Mouse (Mus musculus) retina, embryonic 14.5 days (tissue): ENCODE measurements around the gene Lamb3.

Experiments
- DNase-seq: peaks from one replicate; pipeline ENCODE4 v3.0.0-alpha.2; 2015; ENCODE audit warnings: low spot score

Gene Lamb3

DNA sequence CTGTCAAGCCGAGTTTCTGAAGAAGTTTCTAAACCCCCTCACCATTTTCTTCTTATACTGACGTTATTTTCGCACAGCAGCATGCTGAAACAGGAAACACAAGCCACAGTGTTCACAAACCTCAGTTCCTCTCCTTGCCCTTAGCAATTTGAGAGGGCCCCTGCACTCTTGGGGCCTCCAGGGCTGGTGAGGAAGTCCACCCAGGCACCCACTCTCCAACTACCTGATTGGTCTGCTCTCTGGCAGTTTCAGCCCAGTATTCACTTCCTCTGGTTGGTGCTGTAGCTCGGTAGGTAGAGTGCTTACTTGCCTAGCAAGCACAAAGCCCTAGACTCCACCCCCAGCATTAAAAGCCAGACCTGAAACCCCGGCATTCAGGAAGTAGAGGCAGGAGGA, 6.1 kb upstream of the Lamb3 start, which contains the start of gene Traf3ip3:
TSS of gene Traf3ip3 (minus strand) at position 321 of the 396 bp plus-strand sequence.
- no peak for DNase-seq

DNA sequence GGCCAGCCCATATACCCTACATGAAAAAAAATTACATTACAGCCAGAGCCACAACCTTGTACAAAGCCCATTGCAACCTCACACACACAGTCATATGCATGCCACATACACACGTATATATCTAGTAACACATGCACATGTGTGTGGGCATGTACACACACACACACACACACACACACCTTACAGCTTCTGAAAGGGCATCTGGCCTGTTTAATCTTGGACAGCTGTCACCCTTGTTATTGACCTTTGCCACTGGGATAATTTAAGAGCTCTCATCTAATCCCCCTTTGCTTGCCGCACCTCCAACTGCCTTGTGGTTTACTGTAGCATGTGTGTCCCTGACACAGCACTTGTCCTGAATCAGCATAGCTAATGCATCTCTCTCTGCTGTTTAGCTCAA, 3.7 kb upstream of the Lamb3 start:
- no peak for DNase-seq

DNA sequence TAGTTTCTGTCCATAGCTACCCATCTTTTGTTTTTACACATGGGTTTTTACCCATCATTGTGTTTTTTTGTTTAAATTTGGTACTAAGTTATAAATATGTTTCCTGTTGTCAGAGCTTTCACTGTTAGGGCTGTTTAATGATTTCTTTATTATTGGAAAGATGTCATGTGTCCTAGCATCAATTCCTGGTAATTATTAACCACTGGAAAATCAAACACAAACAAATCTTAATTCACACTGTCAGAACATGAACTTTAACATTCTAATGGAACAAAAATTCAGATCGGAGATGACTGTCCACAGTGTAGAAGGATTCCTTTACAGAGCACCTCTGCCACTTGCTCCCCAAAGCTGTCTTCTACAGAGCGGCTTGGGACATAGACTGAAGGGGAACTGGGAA, 2.1 kb upstream of the Lamb3 start:
- no peak for DNase-seq

DNA sequence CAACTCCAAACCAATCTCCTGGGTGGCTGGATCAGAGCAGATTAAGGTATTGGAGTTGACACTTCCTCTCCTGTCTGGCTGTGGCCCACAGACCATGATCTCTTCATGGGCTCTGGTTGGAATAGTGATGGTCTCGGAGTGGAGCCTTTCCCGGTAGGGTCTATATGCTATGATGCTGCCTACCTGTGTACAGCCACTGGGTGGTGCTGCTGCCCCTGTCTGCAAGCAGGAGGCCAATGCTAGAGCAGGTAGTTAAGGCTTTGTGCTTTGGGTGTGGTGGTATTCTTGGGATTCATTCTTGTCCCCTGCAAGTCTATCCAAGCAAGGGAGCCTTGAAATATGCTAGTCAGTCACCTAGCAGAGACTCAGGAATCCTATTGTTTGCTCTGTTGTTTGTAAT, 679 bp downstream of the Lamb3 start:
- DNase-seq = peak; percentile 22

DNA sequence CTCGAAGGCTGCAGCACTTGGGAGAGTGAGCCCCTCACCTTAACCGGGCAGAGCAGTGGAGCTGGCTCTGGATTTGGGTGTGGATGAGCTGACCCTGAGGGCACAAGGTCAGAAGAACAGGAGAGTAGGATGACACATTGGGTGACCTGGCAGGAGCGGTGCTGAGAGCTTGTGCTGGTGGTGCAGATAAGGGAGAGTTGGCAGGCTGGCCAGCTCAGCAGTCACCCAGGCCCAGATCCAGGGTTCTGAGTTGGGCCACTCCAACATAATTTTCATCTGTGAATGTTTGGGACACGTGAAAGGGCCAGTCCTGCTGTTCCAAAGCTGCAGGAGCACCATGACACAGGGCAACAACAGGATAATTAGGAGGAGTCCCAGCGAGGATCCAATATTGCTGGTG, 3.9 kb downstream of the Lamb3 start:
- no peak for DNase-seq

DNA sequence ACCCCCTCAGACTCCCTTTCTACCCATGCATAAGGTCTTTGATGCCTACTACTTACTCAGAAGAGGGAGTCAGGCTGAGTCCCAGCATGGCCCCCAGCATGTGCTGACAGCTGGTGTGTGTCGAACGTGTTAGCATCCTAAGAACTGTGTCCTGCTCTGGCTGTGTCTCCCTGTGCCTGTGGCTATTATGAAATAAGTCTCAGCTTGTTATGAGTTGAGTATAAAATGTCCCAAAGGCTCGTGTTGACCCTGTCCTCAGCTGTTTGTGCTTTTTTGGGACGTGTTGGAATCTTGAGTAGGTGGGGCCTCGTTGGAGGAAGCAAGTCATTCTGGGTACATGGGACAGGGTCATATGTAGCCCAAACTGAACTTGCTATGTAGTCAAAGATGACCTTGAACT, 6.6 kb downstream of the Lamb3 start:
- DNase-seq = no peak

DNA sequence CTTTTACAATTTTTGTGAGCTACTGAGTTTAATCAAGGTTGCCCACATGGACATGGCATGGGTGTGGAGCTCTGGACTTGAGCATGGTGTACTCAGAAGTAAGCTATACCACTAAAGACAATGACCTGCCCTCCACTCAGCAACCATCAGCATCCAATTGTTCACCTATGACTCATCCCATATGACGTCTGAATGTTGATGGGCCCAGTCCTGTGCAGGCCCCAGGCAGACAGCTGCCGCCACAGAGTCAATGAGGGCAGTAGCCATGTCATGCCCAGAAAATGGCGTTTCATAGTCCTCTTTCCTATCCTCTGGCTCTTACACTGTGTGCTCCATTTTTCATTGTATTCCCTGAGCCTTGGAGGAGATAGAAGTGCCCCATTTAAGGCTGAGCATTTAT, 8.5 kb downstream of the Lamb3 start:
- DNase-seq = no peak

DNA sequence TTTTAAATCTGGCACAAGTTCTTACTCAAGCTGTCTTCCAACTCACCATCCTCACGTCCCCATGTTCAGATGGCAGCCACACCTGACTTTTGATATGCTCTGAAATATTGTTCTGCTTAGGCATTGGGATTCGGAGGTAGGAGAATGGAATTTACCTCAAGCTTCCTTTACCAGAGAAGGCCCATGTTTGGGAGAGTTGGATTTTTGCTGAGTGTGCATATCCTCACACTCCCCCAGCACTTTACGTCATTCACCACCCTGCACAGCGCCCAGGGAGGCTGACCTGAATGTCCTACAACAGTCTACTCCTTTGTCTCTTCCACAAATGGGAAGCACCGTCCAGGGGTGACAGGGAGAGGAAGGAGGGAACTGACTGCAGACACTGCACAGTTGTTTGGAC, 12.9 kb downstream of the Lamb3 start:
- DNase-seq = no peak

DNA sequence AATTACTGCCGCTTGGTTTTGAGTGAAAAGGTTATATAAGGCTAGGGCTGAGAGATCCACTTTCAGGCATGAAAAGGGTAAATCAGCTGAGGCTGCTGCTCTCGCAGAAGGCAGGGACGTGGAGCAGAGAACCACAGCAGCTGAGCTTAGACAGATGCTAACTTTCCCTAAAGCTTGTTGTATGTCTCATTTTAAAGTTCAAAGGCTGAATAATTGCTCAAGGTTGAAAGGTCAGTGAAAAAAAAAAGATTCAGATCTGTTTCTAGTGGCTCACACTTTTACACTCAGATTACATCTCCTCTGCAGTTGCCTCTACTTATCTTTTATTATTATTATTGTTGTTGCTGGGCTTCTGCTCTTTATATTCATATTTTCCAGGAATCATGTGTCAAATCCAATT, 18.0 kb downstream of the Lamb3 start:
- no peak for DNase-seq

DNA sequence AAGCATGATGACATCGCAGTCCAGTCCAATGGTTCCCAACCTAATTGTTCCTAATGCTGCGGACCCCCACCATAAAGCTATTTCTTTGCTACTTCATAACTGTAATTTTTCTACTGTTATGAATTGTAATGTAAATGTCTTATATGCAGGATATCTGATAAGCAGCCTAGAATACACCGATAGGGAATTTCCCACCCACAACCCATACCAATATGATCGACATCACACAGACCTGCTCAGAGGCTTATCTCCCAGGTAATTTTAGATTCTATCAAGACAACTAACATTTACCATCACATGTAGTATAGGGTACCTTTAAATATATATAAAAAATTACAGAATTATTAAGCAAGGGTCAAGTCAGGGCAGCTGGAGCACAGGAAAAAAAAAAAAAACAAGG, 18.6 kb downstream of the Lamb3 start:
- no peak for DNase-seq

DNA sequence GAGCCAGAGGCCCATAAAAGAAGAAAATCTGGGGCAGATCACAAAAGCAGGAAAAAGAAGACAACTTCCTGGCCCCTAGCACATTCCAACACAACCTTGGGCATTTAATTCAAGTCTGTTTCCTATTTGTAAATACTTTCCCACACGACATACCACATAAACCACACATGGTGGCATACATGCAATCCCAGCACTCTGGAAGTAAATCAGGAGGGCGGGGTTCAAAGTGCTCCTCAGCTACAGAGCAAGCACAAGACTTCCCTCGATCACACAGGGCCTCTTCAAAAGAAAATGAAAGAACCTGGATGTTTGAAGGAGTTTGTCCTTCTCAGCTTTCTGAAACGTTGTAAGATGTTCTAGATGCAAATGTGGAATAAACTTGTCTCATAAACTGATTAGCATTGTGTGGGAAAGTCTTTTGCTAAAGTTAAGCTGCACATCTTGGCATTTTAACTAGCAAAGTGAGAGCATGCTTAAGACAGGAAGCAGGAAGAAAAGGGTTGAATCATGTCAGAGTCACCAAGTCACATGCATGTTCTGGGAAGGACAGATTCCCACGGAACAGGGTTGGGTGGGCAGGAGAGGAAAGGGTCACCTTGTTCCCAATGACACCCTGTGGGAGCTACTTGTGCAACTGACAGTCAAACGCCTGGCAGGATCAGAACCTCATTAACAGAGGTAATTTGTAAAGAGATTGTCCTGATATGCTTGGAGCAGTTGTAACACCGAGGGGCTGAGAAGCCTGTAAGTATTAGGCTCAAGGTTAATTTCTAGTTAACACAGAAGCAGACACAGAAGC, 19.4 kb downstream of the Lamb3 start:
- DNase-seq = no peak

DNA sequence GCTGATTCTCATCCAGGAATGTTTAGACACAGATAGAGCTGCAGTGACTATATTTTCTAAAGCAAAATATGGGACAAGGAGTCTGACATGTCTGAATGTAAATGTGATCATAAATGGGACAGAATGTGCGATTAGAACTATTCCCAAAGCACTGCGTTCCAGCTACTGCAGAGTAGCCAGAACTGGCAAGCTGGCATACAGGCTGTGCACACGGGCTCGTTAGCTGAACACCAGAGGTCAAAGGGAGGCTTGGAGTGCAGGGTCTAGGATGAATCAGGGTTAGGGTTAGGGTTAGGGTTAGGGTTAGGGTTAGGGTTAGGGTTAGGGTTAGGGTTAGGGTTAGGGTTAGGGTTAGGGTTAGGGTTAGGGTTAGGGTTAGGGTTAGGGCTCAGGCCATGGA, 20.0 kb downstream of the Lamb3 start:
- no peak for DNase-seq

DNA sequence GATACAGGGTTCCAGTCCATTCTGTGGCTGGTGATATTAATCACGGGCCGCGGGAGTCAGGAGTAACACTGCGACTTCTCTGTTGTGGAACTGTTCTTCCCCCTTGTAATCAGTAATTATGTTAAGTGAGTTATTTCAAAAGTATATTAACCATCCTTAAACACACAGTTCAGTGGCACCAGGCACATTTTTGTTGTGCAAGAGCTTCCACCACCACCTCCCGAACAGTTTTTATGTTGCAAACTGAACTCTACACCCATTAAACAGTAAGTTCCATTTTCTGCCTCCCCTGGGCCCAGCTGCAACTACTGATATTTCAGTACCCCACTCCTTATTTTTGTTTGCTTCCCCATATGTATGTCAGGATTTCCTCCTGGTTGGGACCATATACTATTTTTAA, 22.1 kb downstream of the Lamb3 start:
- no peak for DNase-seq

DNA sequence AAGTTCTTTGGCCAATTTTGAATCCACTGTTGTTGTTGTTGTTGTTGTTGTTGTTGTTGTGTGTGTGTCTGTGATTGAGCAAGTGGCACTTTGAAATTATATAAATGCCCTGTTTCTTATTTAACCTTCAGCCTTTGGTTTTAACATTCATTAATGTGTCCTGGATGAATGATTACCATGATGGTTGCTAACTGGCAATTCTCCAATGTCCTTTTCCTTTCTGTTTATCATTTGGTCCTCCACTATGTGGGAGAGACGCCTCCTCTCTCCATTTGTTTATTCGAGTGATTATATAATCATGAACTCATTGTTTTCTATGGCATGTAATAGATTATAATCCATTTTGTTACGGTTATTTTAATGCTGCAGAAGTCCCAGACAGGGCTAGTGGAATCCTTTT, 23.0 kb downstream of the Lamb3 start:
- DNase-seq = no peak

DNA sequence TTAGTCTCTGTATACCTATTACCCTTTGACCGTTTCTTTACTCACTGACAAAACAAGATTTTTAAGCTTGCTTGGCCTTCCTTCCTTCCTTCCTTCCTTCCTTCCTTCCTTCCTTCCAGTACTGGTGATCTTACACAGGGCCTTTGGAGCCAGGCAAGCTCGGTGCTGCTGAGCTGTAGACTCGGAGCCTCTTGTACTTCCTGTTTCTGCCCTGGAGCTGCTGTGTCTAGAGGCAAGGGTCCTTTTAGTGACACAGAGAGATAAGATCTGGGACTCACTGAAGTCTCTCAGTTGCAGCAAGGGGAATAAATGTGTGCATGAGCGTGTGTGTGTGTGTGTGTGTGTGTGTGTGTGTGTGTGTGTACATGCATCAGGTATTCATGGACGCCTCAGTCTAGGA, 23.4 kb downstream of the Lamb3 start:
- no peak for DNase-seq

DNA sequence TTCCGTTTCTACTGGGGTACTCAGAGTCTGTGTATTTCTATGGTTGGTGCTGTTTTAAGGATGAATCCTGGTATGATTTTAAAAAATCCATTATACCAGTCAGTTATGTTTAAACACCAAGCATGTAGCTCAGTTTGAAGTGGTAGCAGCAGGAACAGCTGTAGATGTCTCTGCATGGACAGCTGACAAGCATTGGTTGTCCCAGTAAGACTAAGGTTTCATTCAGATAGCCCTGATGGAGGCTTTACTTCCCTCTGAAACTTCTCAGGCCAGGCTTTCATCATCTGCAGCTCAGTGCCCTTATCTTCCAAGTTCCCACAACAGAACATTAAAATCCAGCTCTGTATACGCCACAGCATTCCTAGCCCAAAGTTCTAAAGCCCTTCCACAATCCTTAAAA, 25.2 kb downstream of the Lamb3 start:
- no peak for DNase-seq

DNA sequence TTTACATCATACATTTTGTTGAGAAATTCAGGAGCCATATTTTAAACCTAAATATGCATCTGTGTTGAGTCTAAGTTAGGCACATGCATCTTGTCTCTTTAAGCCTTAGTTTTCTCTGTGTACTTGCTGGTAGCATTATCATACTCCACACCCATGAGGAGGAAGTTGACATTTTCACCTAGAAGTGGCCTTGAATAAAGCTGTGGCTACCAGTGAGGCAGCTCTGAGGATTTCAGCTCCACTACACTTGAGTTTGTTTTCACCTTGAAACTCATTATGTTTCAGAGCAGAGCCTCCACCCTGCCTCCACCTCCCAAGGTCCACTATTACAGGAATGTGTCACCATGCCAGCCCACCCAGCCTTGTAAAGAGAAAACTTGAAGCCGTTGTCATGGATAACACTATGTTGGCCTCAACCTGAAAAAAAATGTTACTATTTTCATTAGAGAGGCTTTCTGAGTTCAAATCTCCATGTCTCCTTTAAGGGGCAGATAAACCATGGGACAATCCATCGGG, 26.7 kb downstream of the Lamb3 start:
- DNase-seq = no peak

DNA sequence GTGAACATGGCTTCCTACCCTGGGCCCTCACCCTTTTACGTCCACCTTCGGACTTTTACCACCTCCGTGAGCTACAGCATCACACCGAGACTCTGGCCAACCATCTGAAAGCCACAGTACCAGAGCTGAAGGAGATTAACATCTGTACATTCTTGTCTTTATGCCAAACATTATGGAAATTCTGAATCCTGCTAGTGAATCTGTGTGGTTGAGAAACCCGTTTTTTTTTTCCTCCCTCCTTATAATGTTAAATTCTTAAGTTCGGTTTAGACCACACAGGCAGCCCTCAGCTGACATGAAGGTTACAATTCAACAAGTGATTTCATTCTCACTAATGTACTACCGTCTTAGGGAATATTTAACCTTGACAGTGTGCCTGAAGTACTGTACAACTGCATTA, 27.4 kb downstream of the Lamb3 start:
- no peak for DNase-seq

DNA sequence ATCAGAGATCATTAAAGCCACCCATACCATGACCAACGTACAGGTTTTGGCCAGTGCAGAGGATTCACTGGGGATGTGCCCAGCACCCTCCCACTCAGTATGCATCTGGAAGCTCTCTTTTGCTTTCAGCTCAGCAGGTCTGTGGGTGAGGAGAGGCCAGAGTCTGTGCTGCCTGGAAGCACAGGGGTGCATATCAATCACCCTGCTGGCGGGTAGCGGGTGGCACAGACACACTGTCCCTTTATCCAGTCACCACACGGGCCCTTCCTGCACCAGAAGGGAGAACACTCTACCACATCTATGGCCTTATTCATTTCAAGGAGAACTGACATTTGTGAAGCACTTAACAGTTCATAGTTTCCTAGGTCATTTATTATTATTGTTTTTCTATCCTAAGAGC, 30.9 kb downstream of the Lamb3 start:
- DNase-seq = no peak

DNA sequence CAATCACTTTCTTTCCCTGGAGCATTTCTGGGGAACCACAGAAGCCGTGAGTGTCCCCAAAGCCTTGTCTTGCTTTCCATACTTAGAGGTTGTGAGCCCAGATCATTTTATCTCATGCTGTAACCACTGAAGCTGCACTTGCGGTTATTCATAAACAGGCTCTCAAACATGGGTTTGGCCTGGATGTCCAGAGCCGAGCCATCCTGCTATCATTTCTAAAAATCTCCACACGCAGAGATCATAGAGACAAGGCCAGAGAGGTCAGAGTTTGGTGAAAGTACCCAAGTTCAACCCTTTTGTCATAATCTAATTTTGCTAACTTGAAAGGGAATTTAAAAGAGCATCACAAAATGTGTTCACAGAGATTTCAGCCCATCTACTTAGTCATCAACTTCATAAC, 33.9 kb downstream of the Lamb3 start:
- no peak for DNase-seq

DNA sequence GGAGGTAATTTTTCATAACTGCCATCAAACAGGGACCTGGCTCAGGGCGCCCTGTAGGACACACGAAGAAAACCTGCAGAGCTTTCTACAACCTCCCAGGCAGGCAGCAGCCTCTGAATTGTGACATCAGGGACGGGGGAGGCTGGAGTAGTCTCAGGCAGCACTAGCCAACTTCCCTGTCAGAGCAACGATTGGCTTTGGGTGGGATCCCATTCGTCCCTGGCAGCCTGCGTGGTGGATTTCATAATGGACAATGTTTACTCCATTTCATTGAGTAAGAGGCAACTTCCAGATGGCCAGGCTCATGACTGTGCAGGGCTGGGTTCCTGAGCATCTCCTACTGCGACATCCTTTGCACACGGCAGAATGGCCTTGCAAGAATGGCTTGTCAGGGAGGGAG, 34.7 kb downstream of the Lamb3 start:
- no peak for DNase-seq

DNA sequence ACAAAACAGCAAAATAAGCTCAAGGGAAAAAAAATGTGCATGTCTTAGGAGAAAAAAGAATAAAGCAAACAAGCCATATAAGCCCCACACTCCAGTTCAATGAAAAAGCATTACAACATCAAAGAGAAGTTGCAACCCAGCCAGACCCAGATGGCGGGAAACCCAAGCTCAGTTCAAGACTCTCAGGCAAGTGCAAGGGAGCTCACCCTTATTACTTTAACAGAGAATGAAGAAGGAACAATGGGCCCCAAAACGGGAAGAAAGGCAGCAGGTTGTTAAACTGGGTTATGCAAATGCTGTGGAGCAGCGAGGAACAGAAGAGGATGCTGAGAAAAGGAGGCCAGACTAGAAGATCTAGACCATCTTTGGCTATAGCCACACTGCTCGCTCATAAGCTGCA, 35.4 kb downstream of the Lamb3 start:
- no peak for DNase-seq

DNA sequence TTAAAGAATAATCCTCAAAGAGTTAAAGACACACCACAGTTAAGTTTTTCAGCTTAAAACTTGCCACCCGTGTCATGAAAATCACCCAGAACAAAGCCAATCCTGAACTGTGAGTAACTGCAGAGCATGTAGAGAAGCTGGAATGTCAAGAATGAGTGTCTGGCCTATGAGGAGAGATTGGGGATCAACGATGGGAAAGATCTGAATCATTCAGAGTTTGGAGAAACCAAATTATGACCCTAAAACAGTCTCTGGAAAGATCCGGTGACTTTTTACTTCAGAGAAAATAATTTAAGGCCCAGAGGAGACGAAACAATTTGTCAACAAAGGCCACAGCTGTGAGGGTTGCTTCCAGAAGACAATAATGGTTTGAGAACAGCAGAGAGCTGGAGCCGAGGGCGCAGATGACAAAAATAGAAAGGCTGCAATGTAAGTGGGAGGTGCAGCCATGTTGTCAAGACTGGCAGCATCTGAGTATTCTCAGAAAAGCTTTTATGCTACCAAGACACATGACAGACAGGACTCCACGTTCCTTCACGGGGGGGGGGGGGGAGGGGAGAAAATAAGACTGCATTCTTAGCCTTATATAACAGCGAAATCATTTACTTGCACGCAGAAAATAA, 36.2 kb downstream of the Lamb3 start:
- DNase-seq = no peak

DNA sequence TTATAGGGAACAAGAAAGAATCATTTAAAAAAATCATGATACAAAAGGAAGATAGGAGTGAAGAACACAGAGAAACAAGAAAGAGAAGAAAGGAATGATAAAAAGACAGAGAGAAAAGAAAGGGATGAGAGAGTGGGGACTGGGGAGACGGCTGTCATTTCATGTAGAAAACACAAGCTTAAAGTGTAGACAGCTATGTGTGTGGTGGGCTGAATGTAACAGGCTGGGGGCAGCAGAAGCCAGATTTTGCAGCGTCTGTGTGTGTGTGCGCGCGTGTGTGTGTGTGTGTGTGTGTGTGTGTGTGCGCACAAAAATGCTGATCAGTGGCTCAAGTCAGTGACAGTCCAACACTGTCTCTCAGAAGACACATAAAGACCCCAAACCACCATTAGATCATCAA, 36.7 kb downstream of the Lamb3 start:
- DNase-seq = no peak
